Mouse (Mus musculus) MN1 (cell line): ENCODE measurements around the gene Iscu.

Experiments used
- DNase-seq: peaks from one replicate; pipeline ENCODE4 v3.0.0-alpha.2; 2016; ENCODE audit warnings: low spot score

Gene Iscu

DNA sequence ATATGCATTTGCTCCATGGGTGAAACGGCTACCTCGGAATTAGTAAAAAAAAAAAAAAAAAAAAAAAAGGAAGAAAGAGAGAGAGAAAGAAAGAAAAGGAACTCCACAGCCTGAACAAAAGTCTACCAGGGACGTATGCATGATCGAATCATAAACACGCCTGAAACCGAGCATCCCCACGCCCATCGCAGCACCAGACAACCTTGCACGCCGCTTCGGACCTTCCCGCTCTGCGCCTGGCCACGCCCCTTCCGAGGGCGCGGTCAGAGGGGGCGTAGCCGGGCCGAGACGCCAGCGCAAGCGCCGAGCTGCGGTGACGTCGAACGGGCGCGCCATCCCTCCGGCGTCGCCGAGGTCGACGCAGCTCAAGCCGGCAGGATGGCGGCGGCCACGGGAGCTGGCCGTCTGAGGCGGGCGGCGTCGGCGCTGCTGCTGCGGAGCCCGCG is at the start of gene Iscu, which contains the start of gene Sart3:
TSS of gene Iscu (plus strand) at position 299 of the 446 bp plus-strand sequence.
TSS of gene Sart3 (minus strand) at position 61 of the 446 bp plus-strand sequence.
- peak; percentile 99 for DNase-seq

DNA sequence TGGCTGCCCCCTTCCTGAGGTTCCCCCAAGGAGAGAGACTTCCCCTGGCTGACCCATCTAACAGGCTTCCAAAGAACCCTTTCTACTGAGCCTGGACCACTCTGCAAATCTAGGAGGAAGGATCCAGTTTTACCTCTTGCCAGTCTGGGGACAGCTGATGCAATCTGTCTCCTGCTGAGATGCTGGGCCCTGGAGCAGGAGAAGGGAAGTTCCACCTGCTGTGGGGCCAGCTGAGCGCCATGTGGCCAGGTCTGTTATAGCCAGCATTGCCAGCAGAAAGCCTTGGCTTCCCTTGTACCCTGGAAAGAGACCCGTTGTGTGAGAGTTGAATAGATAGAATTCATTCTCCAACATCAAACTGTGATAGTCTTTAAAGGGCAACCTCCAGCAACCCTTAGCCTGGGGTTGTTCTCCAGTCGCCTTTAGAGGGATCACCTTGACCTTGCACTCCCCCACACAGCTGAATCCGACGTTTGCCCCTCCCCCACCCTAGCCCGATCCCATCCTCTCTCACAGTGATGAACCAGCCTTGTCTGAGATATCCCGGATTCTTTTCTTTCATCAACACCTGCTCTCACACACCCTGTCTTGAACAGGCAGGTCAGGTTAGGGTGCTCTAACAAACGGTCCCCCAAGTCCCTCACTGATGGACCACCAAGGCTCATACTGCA is 48.8 kb upstream of the Iscu start:
- DNase-seq = no peak

DNA sequence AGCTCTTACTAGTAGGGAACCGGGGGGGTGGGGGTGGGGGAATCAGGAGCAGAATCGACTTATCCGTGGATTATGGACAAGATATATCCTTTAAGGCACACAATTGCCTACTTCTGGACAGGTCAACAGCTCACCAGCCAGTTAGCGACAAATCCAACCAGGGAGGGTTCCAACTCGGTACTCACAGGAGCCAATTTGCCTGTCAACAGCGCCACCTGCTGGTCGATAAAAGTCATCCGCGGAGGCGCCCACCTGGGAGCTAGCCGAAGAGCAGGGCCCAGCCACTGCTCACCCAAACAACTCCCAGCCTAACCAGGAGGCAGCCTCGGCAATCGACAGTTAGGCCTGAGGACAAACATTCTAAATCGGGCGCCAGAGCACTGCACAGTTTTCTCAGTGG is 48.1 kb upstream of the Iscu start, which contains the start of gene 1700069L16Rik:
TSS of gene 1700069L16Rik (minus strand) at position 327 of the 400 bp plus-strand sequence.
- peak; percentile 87 for DNase-seq

DNA sequence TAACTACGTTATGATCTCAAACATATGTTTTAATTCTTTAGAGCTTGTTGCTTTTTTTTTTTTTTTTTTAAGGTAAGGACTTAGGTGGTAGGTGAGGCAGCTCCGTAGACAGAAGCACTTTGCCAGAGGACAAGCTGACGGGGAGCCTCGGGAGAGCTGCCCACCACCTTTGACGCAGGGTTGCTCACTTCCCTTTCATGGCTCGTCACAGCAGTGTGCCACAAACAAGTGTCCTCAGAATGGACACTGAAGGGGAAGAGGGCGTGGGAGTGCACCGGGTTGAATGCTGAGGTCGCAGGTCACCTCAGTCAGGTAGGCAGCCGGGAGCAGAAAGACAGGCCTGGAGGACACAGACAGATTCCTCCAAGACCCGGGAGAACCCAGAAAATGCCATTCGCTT is 47.1 kb upstream of the Iscu start:
- DNase-seq = no peak

DNA sequence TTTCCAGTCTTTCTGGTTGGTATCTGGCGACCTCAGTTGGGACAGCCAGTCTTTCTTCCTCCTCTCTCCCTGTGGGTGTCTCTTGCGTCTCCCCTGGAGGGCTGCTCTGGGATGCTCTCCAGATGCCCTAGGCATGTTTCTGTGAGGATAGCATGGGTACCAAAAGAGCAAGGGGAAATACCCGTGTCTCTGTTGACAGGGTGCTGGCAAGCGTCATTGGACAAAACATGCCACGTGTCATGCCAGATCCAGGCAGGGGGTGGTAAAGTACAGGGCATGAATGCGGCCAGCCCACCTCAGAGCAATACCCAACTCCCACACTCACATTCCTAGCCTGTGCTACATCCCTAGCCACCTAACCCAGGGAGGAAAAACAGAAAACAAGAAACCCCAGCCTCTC is 45.9 kb upstream of the Iscu start:
- peak; percentile 57 for DNase-seq

DNA sequence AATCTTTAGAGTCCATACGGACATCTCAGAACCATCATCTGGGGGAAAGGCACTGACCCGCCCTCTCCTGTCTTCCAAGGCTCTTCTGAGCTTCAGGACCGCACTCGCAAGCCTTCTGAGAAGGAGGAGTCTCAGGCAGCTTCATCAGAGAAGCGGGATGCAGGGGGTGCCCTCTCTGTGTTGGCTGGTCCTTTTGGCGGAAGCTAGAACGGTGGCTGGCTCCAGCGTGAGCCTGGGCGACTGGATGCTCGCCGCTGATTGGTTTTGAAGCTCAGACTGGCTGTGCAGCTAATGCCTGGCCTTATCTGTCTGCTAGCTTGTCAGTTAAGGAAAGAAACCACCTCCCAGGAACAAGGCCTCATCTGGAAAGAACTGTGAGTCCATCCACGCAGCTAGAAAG is 45.3 kb upstream of the Iscu start:
- no peak for DNase-seq

DNA sequence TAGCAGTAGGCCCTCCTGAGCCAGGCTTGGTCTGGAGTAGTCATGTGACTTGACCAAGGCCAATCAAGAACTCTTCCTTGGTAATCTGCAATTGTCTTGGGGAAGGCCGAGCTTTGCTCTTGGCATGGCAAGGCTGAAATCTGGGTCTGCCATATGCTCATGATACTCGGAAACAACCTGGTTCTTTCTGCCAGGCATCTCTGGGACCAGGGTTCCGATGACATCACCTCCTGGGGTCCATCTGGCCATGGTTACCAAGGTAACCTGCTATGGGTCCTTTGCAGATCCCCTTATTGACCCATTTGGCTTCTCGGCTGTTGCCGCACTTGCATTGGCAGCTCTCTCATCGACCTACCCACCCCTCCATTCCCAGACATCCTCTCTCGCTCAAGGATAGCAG is 44.5 kb upstream of the Iscu start:
- no peak for DNase-seq

DNA sequence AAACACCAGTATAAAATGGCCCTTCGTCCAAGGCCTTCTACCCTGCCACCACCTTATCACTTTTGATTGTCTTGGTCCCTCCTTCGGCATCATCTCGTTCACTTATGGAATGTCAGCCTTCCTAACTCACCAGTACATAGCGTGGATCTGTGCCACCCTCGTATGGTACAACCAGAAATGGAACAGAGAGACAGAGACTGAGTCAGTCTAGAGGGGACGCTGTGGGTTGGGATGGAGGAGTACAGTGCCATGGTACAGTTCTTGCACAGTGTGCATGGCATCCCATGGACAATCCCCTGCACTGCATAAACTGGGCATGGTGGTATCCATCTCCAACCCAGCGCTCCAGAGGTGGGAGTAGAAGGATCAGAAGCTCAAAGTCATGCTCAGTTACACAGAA is 43.9 kb upstream of the Iscu start:
- no peak for DNase-seq

DNA sequence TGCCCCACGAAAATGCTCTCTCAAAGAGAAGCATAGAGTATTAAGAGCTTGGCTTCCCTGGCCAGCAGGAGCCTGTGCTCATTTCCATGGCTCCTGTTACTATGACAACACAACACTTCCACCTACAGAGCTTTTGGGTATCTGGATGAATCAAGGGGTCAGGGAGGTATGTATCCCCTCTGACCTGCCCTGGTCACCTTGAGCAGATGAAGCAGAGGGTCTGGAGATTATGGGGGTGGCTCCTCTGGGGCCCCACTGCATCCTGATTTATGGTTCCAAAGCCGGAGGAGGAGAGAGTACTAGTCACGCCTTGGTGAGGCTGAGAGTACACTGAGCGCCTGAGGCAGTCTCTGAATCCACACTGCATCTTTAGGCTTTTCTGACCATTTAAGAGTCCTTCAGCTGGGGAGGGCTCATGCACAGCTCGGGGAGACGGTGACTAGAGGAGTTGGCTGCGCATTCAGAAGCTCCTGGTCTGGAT is 41.9 kb upstream of the Iscu start:
- no peak for DNase-seq

DNA sequence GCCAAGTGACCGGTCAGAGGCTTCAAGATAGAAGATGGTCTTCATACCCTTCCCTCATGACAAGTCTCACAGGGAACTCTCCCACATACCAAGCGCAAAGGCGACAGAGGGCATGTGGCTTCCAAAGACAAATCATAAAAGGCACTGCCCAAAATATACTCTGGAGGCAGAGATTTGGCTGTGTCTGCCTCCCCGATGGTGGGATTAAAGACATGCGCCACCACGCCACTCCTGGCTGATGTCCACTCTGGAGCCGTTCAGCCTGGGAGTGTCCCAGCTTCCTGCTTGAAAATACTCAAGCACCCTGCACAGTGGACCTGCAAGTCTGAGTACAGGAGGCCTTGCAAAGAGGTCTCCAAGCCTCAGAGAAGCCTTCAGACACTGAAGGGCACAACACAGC is 41.4 kb upstream of the Iscu start:
- DNase-seq = no peak

DNA sequence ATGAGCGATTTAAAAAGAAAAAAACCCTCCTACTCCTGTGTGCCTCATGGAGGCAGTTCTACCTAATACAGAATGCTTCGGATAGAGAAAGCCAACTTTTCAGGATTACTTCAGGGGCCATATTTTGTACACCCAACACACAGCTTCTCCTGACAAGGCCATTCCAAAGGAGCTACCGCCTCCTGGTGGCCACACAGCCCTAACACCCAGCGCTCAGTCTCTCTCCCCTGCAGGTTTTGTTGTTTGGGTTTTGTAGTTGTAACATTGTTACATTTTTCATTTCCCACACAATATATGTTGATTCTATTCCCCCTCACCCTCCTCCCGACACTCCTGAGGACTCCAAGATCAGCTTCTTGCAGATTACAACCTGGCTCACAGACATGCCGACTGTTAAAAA is 40.4 kb upstream of the Iscu start:
- DNase-seq = peak; percentile 64

DNA sequence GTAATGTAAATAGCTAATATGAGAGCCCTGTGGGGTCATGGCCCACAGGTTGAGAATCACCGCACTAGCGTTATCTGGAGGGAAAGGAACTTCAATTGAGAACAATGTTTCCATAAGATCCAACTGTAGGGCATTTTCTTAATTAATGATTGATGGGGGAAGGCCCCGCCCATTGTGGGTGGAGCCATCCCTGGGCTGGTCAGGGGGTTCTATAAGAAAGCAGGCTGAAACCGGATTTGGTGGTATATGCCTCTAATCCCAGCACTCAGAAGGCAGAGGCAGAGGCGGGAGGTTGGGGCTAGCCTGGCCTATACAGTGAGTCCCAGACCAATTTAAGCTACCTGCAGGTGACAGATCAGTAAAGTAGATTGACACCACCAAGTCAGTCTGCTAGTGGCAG is 38.2 kb upstream of the Iscu start:
- DNase-seq = no peak

DNA sequence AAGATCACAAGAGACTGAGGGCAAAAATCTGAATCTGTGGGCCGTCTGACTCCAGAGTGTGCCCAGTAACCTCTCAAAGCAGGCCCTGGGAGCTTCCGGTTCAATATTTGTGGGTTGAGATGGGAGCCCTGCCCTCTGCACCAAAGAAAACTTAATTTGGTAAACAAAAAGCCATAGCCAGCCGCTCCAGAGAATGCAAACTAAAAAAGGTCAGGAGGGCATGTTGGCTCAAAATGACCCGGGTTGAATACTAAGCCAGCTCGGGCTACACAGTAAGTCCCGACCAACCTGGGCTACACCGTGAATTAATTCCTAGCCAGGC is 37.6 kb upstream of the Iscu start:
- DNase-seq = no peak

DNA sequence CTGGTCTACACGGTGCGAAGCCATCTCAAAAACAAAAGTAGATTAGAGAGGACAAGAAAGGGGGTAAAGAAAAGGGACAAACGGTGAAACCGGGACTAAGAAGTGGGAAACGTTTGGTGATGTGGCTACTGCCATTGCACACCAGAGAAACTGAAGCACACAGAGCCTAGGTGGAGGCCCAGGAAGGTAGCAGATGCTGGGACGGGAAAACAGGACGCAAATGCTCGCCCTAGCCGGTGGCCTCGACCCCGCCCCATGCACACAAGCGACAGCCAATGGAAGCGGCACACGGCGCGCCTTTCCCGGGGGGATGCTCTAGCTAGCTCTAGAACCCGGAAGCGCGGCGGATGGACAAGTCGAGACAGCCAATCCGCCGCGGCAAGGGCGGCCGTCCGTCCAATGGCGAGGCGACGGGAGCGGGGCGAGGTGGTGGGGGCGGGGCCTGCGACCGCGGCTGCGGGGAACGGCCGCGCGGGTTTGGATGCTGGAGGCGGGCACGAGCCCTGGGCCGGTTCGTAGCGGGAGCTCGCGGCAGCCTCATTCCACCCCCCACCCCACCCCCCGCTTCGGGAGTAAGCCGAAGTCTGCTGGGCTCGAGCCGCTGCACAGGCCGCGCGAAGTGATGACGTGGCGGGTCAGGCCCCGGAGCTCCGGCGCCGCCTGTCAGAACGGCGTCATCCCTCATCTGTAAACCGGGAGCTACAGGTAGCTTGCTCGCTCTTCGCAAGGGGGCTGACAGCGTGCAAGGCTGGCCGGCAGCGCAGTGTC is 37.0 kb upstream of the Iscu start, which contains the start of gene Ficd:
TSS of gene Ficd (plus strand) at position 459 of the 768 bp plus-strand sequence.
- DNase-seq = peak; percentile 100

DNA sequence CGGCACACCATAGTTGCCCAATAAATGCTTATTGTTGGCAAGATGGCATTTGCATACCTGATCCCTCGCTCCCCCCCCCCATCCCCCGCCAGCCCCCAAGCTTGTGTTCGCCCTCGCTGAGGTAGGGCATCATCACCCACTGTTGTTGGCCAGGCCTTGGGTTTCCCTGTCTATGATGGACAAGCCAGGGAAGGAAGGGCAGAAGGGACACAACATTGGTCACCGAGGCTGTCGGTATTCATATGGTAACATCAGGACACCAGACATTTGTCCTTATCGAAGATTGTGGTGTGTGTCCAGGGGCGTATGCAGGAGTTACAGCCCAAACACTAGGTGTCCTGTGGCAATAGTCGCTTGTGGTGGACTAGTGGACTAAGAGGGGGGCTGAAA is 36.4 kb upstream of the Iscu start:
- peak; percentile 47 for DNase-seq

DNA sequence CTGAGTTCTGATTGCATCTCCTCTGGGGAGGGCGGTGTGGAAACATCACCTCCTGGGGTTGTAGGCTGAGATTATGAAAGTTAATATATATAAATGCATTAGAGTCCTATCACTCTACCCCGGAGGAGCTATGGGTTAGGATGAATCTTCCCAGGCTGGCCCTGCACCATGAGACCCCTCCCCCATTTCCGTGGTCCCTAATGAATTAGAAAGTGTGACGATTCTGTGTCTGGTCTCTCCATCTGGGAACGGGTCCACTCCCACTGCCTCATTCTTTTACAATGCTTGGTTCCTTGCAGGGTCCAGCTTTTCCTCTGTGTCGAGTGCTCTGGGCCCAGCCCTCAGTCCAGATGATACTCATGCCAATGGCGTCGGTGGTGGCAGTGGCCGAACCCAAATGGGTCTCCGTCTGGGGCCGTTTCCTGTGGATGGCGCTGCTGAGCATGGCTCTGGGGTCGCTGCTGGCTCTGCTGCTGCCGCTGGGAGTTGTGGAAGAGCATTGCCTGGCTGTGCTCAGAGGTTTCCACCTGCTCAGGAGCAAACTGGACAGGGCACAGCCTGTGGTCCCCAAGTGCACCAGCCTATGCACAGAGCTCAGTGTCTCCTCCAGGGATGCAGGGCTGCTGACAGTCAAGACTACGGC is 35.9 kb upstream of the Iscu start:
- DNase-seq = peak; percentile 66

DNA sequence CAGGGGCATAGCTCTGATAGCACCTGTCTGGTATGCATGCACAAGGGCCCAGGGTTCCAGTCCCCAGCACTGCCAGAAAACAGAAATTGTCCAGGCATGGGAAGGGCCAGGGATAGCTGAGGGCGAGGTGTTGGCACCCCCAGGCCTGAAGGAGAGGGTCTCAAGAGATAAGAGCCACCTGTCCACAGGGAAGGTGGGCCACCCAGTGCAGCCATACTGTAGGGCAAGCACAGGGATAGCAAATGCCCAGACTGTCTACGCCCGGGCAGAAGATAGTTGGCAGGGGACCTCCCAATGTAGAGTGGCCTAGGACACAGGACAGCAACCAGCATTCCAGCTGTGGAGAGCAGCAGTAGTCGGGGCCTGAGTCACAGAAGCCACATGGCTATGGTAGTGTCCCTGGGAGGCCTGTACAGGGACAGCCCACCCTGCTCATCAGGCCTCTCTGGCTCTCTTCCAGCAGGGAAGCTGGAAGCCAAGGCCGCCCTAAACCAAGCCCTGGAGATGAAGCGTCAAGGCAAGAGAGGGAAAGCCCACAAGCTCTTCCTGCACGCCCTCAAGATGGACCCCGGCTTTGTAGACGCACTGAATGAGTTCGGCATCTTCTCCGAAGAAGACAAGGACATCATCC is 34.8 kb upstream of the Iscu start:
- DNase-seq = peak; percentile 60

DNA sequence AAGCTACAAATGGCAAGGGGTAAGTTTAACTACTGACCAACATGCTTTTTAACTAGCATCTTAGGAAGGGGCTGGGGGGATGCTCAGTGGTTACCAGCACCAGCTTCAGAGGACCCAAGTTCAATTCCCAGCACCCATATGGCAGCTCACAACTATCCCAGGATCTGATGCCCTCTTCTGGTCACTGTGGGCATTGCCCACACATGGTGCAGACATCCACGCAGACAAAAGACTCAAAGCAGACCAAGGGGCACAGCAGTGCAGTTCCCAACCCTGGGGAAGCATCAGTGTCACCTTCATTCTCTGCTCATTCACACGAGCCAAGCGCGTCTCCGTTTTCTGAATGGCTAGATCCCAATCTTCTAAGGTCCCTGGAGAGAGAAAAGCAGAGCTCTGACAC is 24.9 kb upstream of the Iscu start:
- no peak for DNase-seq

DNA sequence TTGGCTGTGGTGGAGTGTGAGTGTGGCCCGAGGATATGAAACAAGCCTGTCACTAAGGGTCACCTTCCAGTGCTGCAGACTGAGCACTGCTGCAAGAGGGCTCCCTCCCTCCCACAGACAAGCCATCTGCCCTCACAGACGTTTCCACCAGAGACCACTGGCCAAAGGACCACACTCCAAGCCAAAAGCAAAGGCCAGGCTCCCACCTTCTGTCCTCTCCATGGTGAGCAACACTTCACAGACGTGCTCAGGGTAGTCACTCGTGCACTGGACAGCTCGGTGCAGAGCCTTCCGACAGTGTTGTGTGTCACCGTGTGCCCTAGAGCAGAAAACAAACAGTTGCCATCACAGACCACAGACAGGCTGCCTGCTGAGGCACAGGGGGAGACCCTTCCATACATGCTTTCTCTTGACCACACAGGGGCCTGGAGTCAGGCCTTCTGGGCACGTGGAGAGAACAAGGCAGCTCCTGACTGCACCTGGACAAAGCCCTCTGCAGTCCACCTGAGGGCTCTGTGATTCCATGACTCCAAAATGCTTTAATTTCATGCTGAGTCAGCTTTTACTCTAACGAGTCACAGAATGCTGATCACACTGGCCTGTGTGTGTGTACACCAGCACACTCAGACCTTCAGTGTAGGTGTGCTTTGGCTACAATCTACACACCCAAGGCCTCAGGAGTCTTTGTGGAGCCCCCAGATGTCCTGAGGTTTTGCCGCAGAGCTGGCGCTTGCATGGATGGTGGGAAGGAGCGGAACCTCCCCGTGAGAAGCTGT is 23.8 kb upstream of the Iscu start:
- DNase-seq = no peak

DNA sequence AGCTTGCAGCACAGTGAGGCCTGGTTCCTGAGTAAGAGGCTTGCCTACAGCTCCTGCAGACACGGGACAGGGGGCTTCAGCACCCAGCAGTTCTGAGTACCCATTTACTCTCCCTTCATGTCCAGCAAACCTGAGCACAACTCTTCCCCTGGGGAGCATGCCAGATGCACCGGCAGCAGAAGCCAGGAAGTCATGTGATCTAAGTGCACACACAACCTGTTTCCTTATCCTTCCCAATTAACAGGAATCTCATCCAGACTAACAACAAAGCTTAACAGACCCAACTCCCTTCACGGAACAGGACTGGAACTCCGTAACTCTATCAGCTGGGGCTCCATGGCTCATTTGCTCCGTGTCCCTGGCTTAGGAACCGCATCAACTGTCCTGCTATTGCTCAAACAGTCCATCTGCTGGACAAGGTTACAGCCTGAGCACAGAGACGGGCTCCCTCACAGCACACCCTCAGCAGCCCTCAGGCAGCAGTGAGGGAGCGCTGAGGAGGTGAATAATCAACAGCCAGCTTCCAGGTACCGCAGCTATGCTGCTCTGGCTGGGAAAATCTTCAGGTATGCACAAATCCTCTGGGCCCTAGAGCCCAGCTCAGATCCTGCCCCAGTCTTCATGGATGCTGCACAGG is 20.9 kb upstream of the Iscu start:
- peak; percentile 69 for DNase-seq

DNA sequence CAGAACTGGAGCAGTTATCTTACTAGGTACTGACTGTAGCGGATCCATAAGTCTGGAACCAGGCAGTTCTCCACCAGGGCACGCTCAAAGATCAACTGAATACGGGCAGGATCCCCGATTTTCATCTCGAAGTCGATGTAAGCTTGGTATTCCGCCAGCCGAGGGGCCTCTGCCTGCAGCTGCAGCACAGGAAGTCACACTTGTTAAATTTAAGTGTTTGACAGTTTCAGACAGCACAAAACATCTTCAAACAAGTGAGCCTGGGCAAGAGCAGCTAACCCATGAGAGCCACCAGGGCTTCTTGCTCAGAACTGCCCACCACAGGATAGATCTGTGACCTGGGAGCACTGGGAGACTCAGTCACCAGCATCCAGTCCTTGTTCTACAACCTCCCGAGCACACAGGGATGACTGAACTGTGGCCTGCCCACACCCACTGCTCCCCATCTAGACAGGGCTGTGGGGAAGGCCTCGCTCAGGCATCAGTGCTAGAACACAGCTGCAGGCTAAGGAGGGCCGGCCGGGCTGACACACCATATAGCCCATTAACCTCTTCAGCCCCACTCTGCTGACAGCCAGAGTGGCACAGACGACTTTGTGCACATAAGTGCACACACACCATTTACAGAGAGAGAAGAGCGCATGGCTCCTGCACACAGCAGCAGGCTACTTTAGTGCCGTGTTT is 17.1 kb upstream of the Iscu start:
- DNase-seq = no peak
